In the genomic region with DNA sequence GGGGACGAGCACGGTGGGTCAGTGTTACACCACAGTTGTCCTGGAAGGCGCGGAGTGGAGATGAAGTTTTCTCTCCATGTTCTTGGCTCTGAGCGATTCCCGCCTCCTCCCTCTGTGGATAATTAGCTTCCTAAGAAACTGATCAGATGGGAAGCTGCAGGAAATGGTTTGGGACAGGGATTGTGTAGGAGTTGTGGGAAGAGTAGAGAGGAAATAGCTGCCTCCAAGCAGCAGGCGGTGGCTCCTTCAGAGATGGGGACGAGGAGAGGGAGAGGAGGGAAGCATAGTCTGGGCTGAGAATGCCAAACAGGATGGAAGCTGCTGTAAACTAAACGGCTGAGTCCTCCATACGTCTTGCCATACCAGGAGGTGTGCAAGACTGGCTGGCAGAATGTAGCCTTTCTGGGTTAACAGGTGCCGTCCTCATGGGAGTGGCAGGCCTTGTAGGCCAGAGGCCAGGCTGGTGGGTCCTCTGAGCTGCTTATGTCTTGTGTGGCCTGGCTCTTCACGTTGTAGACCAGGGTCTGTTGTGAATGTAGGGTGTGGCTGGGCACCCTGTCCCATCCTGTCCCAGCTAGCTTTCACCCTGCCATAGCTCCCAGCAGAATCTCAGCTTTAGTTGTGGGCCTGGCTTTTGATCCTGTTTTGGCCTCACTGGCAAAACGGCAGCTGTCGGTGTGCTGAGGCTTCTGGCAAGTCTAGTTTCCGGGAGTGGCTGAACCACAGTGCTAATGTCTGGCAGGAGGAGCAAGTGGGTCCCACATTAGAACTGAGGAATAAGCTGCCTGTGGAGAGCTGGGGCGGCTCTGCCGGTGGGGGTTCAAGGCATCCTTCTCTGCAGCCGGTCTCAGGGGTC, we compare ENCODE assay signal across 8 mouse cellular contexts. TPM values are rescaled to one million over a fixed set of nuclear protein-coding genes. Genes with fewer than 3 reads are reported as not detected.
DNase-seq lines count a peak whose midpoint lies in the region; ATAC-seq and TF ChIP-seq lines count a peak whose summit lies in the region.

No protein-coding gene starts in this region.

- H3K9ac ChIP-seq in embryonic facial prominence, embryonic 15.5 days, result no peak overlapping the region
- 0 out of 2 replicates have a peak overlapping the region, but pooled peaks have one; percentile 13 for H3K9ac ChIP-seq in limb, embryonic 13.5 days

- H3K4me1 ChIP-seq in E14TG2a.4 (replicated peaks; ENCODE audit: low read depth, low read length), result peaks cover 73% of the 10 kb centered on the region
- peaks cover 58% of the 10 kb centered on the region for H3K4me1 ChIP-seq in embryonic facial prominence, embryonic 15.5 days
- H3K4me1 ChIP-seq in limb, embryonic 13.5 days, result peaks cover 53% of the 10 kb centered on the region

- H3K4me3 ChIP-seq in gastrocnemius, adult 2 months, result peak overlapping the region; percentile 21
- peak overlapping the region; percentile 20 for H3K4me3 ChIP-seq in E14TG2a.4 (replicated peaks; ENCODE audit: low read length)
- H3K4me3 ChIP-seq in embryonic facial prominence, embryonic 15.5 days (replicated peaks), result no peak overlapping the region
- no peak overlapping the region for H3K4me3 ChIP-seq in limb, embryonic 13.5 days

- peak overlapping the region; percentile 88 for H3K27ac ChIP-seq in gastrocnemius, adult 2 months
- H3K27ac ChIP-seq in embryonic facial prominence, embryonic 15.5 days (replicated peaks), result peak overlapping the region; percentile 72
- H3K27ac ChIP-seq in limb, embryonic 13.5 days, result peak overlapping the region; percentile 15; the same call in 1 of the 2 replicates

- WGBS in embryonic facial prominence, embryonic 15.5 days, result 47% methylated on average over 18 of the region's 18 CpGs
- whole genome bisulfite sequencing in limb, embryonic 13.5 days, result 67% methylated on average over 18 of the region's 18 CpGs

- H3K4me2 ChIP-seq in embryonic facial prominence, embryonic 15.5 days (replicated peaks), result no peak overlapping the region; the same call in 1 of the 2 replicates
- H3K4me2 ChIP-seq in limb, embryonic 13.5 days (replicated peaks), result no peak overlapping the region

- ATAC-seq in embryonic facial prominence, embryonic 15.5 days (ENCODE audit: insufficient number of reproducible peaks, low FRiP score, low TSS enrichment, low read depth), result no peak
- ATAC-seq in limb, embryonic 13.5 days (ENCODE audit: low FRiP score, low read depth), result no peak

- H3K27me3 ChIP-seq in E14TG2a.4 (ENCODE audit: insufficient read depth, low read length), result no peaks in the 10 kb centered on the region
- H3K27me3 ChIP-seq in embryonic facial prominence, embryonic 15.5 days, result no peaks in the 10 kb centered on the region
- H3K27me3 ChIP-seq in limb, embryonic 13.5 days, result no peaks in the 10 kb centered on the region

- no peaks in the 10 kb centered on the region for H3K9me3 ChIP-seq in E14TG2a.4 (ENCODE audit: low read length)
- no peaks in the 10 kb centered on the region for H3K9me3 ChIP-seq in embryonic facial prominence, embryonic 15.5 days (replicated peaks)
- H3K9me3 ChIP-seq in limb, embryonic 13.5 days, result no peaks in the 10 kb centered on the region

- H3K36me3 ChIP-seq in E14TG2a.4 (ENCODE audit: insufficient read depth, low read length), result peaks cover 22% of the 10 kb centered on the region
- H3K36me3 ChIP-seq in embryonic facial prominence, embryonic 15.5 days, result no peaks in the 10 kb centered on the region
- no peaks in the 10 kb centered on the region for H3K36me3 ChIP-seq in limb, embryonic 13.5 days

- peak; percentile 66 for DNase-seq in gastrocnemius, adult 2 months
- no peak for DNase-seq in gastrocnemius, adult 8-10 months (ENCODE audit: low spot score in 2 of 2)
- DNase-seq in thymus, postnatal 36 days, result no peak
- no peak for DNase-seq in kidney, adult 8-10 months
- DNase-seq in ovary, postnatal 36 days (ENCODE audit: low spot score), result no peak

- intact Hi-C loops in gastrocnemius, adult 2 months (cut with DNase I), result no loop called here

- TF ChIP-seq CTCF in gastrocnemius, adult 2 months (IDR thresholded peaks at IDR 0.05), result no peak
- TF ChIP-seq CTCF in E14TG2a.4 (conservative IDR thresholded peaks at IDR 0.05; ENCODE audit: low read length), result no peak

RNA-seq across cellular contexts. Expression of gene Slc9a1, which starts 21.9 kb away (rescaled TPM):
- total RNA-seq in gastrocnemius, adult 2 months (2021), result 10 to 100 TPM in 1 of 2 experiments, 1 to 10 TPM in 1; 8.1 to 11.7 TPM
- 1 to 10 TPM; 6.9 to 9.8 (median 8.4) TPM for total RNA-seq in gastrocnemius, adult 8-10 months (2022)
- polyA plus RNA-seq in embryonic facial prominence, embryonic 15.5 days (2015; fragmentation: Nextera tagmentation; extraction: Ambion mirVana), result 11.0 and 11.2 TPM in 2 replicates
- polyA plus RNA-seq in limb, embryonic 13.5 days (2015; fragmentation: Nextera tagmentation; extraction: Ambion mirVana), result 8.1 and 8.8 TPM in 2 replicates

RNA-seq across cellular contexts. Expression of gene Wdtc1, which starts 38.1 kb away (rescaled TPM):
- total RNA-seq in gastrocnemius, adult 2 months (2021), result 10 to 100 TPM; 86.7 to 93.4 TPM
- total RNA-seq in gastrocnemius, adult 8-10 months (2022), result 100 to 1,000 TPM in 2 of 4 experiments, 10 to 100 TPM in 2; 85.4 to 104 (median 95.3) TPM
- 17.0 and 17.2 TPM in 2 replicates for polyA plus RNA-seq in embryonic facial prominence, embryonic 15.5 days (2015; fragmentation: Nextera tagmentation; extraction: Ambion mirVana)
- 13.3 and 14.1 TPM in 2 replicates for polyA plus RNA-seq in limb, embryonic 13.5 days (2015; fragmentation: Nextera tagmentation; extraction: Ambion mirVana)

Comparison
In these comparisons a context has a peak if more than half of its experiments do, and no peak if none do; other contexts are left out.
1. H3K27ac ChIP-seq: peak in every context shown above with its lines; median percentile 88 in gastrocnemius, adult 2 months; 72 in embryonic facial prominence, embryonic 15.5 days; 15 in limb, embryonic 13.5 days.
2. H3K4me3 ChIP-seq: peak in gastrocnemius, adult 2 months (single experiment) and E14TG2a.4 (single experiment); none in embryonic facial prominence, embryonic 15.5 days (single experiment) and limb, embryonic 13.5 days (single experiment).